Mouse (Mus musculus) megakaryocyte, embryonic 14.5 days (primary cell): ENCODE measurements around the gene Exoc7.

Experiments used
- FLI1 ChIP-seq: IDR thresholded peaks from 2 replicates; pipeline ENCODE4 v1.6.1; 2012; ENCODE audit warnings: low read length, inconsistent platforms, mixed read lengths
- GATA1 ChIP-seq: IDR thresholded peaks from 3 replicates; pipeline ENCODE4 v1.6.1; 2012; ENCODE audit warnings: mixed read lengths, low read length, inconsistent platforms, borderline replicate concordance

DNA sequence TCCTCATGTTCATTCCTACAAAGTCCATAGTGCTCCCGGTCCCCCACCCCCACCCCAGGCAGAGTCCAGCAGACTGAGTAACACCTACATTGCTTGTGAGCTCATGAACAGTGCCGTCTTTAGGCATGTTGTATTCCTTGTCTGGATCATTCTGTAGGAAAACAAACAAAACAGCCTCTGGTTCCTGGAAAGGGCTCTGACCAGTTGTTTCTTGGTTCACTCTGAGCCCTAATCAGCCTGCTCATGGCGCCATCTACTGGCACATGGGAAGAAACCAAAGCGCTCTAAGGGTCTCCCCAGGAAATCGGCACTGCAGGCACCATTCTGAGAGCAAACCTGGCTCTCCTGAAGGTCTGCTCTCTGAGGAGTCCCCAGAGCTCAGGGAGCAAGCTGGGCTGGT lies 12.7 kb downstream of the Exoc7 start:
- no peak for TF ChIP-seq GATA1
- no peak for TF ChIP-seq FLI1
